Mouse (Mus musculus) ES-E14 (cell line): Measurements from ENCODE around the gene Ctps2. TPM values are rescaled to one million over a fixed set of nuclear protein-coding genes. Genes with fewer than 3 reads are reported as not detected.
A peak's percentile ranks its signal among the peaks of the same experiment; 100 is the strongest.

Experiments
- DNase-seq: peaks from one replicate; pipeline ENCODE4 v3.0.0-alpha.2; 2013; ENCODE audit warnings: low read depth, low spot score
- H3K27ac ChIP-seq: 2 replicates; pipeline ENCODE4 v1.5.1; 2012; ENCODE audit warnings: low read depth, mild to moderate bottlenecking, low read length, moderate library complexity, mixed read lengths; ENCODE audit not compliant: poor library complexity, insufficient read depth, severe bottlenecking
- H3K36me3 ChIP-seq: 2 replicates; pipeline ENCODE4 v1.6.1; 2012; ENCODE audit warnings: mild to moderate bottlenecking, low read length, moderate library complexity, mixed read lengths; ENCODE audit not compliant: control insufficient read depth, poor library complexity, insufficient read depth, severe bottlenecking
- H3K4me1 ChIP-seq, 2 experiments: fragments of 150-350 bp in 1 of 2; sonication (generic) in 1 of 2; 2 replicates each; pipeline ENCODE4 v1.6.1; 2012; ENCODE audit warnings: low read length in 2 of 2, mild to moderate bottlenecking in 1 of 2, mixed read lengths in 1 of 2; ENCODE audit not compliant: control insufficient read depth in 2 of 2, insufficient read depth in 2 of 2, poor library complexity in 1 of 2
- H3K4me3 ChIP-seq, 2 experiments: fragments of 150-350 bp in 1 of 2; sonication (generic) in 1 of 2; 2 replicates each; pipeline ENCODE4 v1.5.1; 2012; ENCODE audit warnings: low read length in 2 of 2, low read depth in 1 of 2, mild to moderate bottlenecking in 1 of 2, mixed read lengths in 1 of 2; ENCODE audit not compliant: insufficient read depth in 1 of 2, poor library complexity in 1 of 2, severe bottlenecking in 1 of 2
- H3K9ac ChIP-seq: 2 replicates; pipeline ENCODE4 v1.6.1; 2012; ENCODE audit warnings: low read depth, mild to moderate bottlenecking, low read length, mixed read lengths; ENCODE audit not compliant: poor library complexity, insufficient read depth, severe bottlenecking
- H3K9me3 ChIP-seq: fragments of 150-350 bp; sonication (generic); 2 replicates; pipeline ENCODE4 v1.6.1; 2012; ENCODE audit warnings: low read depth, mild to moderate bottlenecking, low read length; ENCODE audit not compliant: control insufficient read depth, insufficient read depth
- CHD2 ChIP-seq: IDR thresholded peaks from 2 replicates; pipeline ENCODE4 v1.6.1; 2014; ENCODE audit warnings: mild to moderate bottlenecking, low read depth, low read length, inconsistent platforms
- HCFC1 ChIP-seq: IDR thresholded peaks from 2 replicates; pipeline ENCODE4 v1.6.1; 2012; ENCODE audit warnings: low read length, inconsistent platforms, borderline replicate concordance; ENCODE audit not compliant: insufficient read depth
- MAFK ChIP-seq: IDR thresholded peaks from 2 replicates; pipeline ENCODE4 v1.6.1; 2014; ENCODE audit warnings: mild to moderate bottlenecking, low read depth, low read length, inconsistent platforms; ENCODE audit not compliant: insufficient read depth
- ZC3H11A ChIP-seq: IDR thresholded peaks from 2 replicates; pipeline ENCODE4 v1.6.1; 2012; ENCODE audit warnings: low read depth, mild to moderate bottlenecking, inconsistent platforms, low read length, borderline replicate concordance
- ZNF384 ChIP-seq: IDR thresholded peaks from 2 replicates; pipeline ENCODE4 v1.6.1; 2012; ENCODE audit warnings: low read depth, low read length, inconsistent platforms
- in situ Hi-C, 2 experiments: fragments of 600-800 bp; cut with MboI; formaldehyde crosslinking; loops; one replicate each; pipeline ENCODE4 v1.15.1; 2025; ENCODE audit warnings: low sequenced_read_pairs in 2 of 2, inconsistent platforms in 1 of 2; ENCODE audit not compliant: unreplicated experiment in 2 of 2
- total RNA-seq: library from RNA; depleted of rRNA; stranded (reverse); fragments of 300-350 nt; gene quantifications from 2 replicates; pipeline ENCODE4 v1.2.3, GENCODE M21; 2012

The Ctps2 gene
- total RNA-seq, 1 experiment: 23.4 TPM

DNA sequence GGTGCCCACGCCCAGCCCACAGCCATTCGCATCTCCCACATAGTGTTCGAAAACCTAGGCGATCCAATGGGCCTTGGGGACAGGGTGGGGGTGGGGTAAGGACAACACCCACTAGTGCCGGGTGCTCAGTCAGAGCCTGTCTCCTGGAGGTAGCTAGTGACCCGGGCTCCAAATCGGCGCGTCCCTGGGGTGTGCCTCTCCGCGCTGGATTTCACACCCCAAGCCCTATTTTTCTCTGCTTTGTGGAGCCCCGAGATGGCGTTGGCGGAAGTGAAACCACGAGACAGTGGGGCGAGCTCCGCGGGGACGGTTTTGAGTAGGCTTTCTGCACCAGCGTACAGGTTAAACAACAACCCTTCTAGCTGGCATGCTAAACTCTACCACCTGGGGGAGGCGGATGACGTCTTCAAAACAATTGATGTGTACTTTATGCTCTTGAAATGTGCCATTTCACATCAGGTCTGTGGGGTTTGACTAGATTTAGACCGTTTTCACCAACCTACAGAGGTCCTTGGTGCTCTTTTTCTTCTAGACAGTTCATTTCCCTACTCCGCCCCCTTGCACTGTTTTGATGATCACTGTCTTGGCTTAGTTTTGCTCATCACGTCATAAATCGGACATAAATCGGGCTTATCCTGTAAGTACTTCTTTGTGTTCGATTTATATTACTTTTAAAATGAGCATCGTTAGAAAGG is 1.1 kb downstream of the Ctps2 start:
- Histone ChIP-seq H3K4me1 (0 out of 4 replicates have a peak, but pooled peaks cover 0 to 2% of the 10 kb centered on the region in 2 experiments), H3K4me3 (peak overlapping the region; percentile 78 to 87), H3K36me3 (no peaks in the 10 kb centered on the region), H3K27ac (peak overlapping the region; percentile 63; the same call in 1 of the 2 replicates), H3K9me3 (no peaks in the 10 kb centered on the region), H3K9ac (peak overlapping the region; percentile 82)
- no peak for DNase-seq
- TF ChIP-seq CHD2: no peak
- no peak for TF ChIP-seq HCFC1
- no peak for TF ChIP-seq ZC3H11A
- no peak for TF ChIP-seq ZNF384
- in situ Hi-C loops: no loop called here

DNA sequence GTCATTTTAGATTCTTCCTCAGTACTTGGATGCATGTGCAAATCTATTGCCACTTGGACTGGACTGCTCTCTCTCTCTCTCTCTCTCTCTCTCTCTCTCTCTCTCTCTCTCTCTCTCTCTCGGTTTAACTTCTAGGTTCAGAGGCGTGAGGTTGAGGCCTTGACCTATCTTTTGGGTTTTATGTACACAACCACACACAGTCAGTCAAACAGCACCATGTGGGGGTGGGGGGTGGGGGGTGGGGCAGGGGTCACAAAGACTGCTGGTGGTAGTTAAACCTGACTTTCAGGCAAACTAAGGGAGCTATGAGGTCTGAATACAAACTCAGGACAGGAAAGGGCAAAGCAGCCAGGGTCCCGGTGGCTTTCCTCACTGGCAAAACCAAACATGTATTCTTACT is 6.5 kb downstream of the Ctps2 start:
- no peaks in the 10 kb centered on the region for H3K9me3 ChIP-seq
- in situ Hi-C loops: no loop called here
- H3K9ac ChIP-seq: no peak overlapping the region
- no peak for DNase-seq
- H3K27ac ChIP-seq: no peak overlapping the region
- H3K36me3 ChIP-seq: no peaks in the 10 kb centered on the region
- H3K4me3 ChIP-seq: no peak overlapping the region
- no peak for TF ChIP-seq ZNF384
- TF ChIP-seq MAFK: no peak
- TF ChIP-seq CHD2: no peak
- TF ChIP-seq HCFC1: no peak
- TF ChIP-seq ZC3H11A: no peak
- H3K4me1 ChIP-seq: no peaks in the 10 kb centered on the region

DNA sequence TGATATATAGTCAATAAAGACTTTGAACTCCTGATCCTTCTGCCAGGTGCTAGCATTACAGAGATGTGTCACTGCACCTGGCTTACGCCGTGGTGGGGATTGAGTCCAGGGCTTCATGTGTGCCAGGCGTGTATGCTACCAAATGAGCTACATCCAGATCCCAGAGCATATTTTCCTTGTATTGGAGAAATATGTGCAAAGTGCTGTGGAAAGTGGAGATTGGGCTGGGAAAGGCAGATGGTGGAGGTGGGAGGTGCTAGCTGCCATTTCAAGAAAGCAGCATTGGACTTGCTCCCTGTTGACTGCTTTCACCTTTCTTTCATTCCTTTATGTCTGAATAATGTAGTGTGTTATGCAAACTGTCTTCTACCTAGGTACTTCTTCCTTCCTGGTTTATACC is 12.6 kb downstream of the Ctps2 start:
- DNase-seq: no peak
- Histone ChIP-seq H3K9me3 (no peaks in the 10 kb centered on the region), H3K4me1 (no peaks in the 10 kb centered on the region), H3K27ac (no peak overlapping the region), H3K9ac (no peak overlapping the region), H3K36me3 (no peaks in the 10 kb centered on the region), H3K4me3 (no peak overlapping the region)
- TF ChIP-seq HCFC1: no peak
- no peak for TF ChIP-seq ZC3H11A
- no peak for TF ChIP-seq ZNF384
- TF ChIP-seq MAFK: no peak
- TF ChIP-seq CHD2: no peak
- in situ Hi-C loops: no loop called here

DNA sequence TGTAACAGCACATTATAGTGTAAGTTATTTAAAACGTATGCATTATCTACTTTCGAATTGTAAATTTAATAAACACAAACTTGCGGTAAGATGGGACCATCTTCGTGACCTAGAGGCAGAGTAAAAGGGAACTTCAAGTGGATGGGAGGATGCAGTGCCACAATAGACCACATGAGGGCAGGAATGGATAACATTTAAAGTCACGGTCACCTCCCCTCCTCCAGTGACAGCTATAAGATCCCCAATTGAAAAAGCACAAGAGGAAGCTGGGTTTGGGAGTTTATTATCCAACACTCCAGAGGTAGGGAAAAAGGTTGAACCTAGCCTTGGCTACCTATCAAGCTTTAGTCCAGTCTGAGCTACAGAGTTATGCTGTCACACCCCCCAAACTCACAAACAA is 14.7 kb downstream of the Ctps2 start:
- Histone ChIP-seq H3K27ac (no peak overlapping the region), H3K4me3 (no peak overlapping the region), H3K9me3 (no peaks in the 10 kb centered on the region), H3K36me3 (no peaks in the 10 kb centered on the region), H3K9ac (no peak overlapping the region), H3K4me1 (no peaks in the 10 kb centered on the region)
- 0 out of 2 replicates have a peak, but pooled peaks have one; percentile 14 for TF ChIP-seq ZC3H11A
- TF ChIP-seq CHD2: no peak
- TF ChIP-seq MAFK: no peak
- TF ChIP-seq ZNF384: no peak
- no peak for TF ChIP-seq HCFC1
- in situ Hi-C loops: no loop called here
- no peak for DNase-seq

DNA sequence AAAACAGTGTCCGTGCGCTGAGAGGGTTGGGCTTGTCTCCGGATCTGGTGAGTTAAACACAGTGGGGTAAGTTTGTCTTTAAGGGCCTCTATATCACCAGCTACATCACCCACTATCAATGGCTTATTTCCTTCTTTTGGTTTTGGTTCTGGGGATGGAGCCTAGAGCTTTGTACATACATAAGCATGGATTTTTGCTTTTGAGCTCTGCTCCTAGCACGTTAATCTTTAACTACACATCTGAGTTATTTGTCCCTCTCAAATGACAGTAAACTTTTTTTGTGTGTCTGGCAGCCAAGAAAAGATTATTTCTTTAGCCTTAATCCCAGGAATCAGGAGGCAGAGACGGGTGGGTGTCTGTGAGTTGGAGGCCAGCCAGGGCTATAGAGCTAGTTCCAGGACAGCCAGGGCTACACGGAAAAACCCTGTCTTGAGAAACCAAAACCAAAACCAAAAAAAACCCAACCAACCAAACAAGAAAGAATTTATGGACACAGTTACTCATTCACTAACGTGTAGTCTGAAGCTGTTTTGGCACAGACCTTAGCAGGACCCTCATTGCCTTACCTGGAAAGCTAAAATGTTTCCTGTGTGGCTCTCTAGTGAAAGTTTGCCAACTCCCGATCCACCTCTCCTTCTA is 20.6 kb downstream of the Ctps2 start:
- in situ Hi-C loops: no loop called here
- no peak overlapping the region for H3K4me3 ChIP-seq
- no peak for DNase-seq

More for the DNA sequence above, 20.6 kb downstream of the Ctps2 start:
- Histone ChIP-seq H3K9me3 (no peaks in the 10 kb centered on the region), H3K9ac (no peak overlapping the region), H3K4me1 (no peaks in the 10 kb centered on the region), H3K27ac (no peak overlapping the region), H3K36me3 (no peaks in the 10 kb centered on the region)
- TF ChIP-seq MAFK: no peak
- no peak for TF ChIP-seq CHD2
- no peak for TF ChIP-seq ZC3H11A
